Mouse (Mus musculus): Measurements from ENCODE around the gene Apeh.

The Apeh gene

GRCm38 (mm10) chr9:108080168-108080567 lies 14.2 kb downstream of the Apeh start, which contains the start of gene Mst1:
TSS of gene Mst1 (plus strand) at chr9:108080436.
- no peak for DNase-seq (ENCODE audit: low read depth, low spot score)

- no peak for DNase-seq (ENCODE audit: low read depth, low spot score)
Observed at GRCm38 (mm10) chr9:108073141-108073930, 21.1 kb downstream of the Apeh start.

GRCm38 (mm10) chr9:108072481-108072924 lies 21.9 kb downstream of the Apeh start:
- no peak for DNase-seq (ENCODE audit: low read depth, low spot score)

GRCm38 (mm10) chr9:108071801-108072200 lies 22.6 kb downstream of the Apeh start:
- DNase-seq (ENCODE audit: low read depth, low spot score): no peak

- no peak for DNase-seq (ENCODE audit: low read depth, low spot score)
Observed at GRCm38 (mm10) chr9:108069529-108069928, 24.9 kb downstream of the Apeh start.

GRCm38 (mm10) chr9:108069007-108069406 lies 25.4 kb downstream of the Apeh start:
- no peak for DNase-seq (ENCODE audit: low read depth, low spot score)

- peak; percentile 60 for DNase-seq (ENCODE audit: low read depth, low spot score)
Observed at GRCm38 (mm10) chr9:108067900-108068299, 26.5 kb downstream of the Apeh start.

- no peak for DNase-seq (ENCODE audit: low read depth, low spot score)
Observed at GRCm38 (mm10) chr9:108067199-108067598, 27.2 kb downstream of the Apeh start.

GRCm38 (mm10) chr9:108065491-108066011 lies 28.9 kb downstream of the Apeh start:
- peak; percentile 42 for DNase-seq (ENCODE audit: low read depth, low spot score)

GRCm38 (mm10) chr9:108063361-108063760 lies 31.0 kb downstream of the Apeh start:
- no peak for DNase-seq (ENCODE audit: low read depth, low spot score)

GRCm38 (mm10) chr9:108062142-108062541 lies 32.3 kb downstream of the Apeh start:
- no peak for DNase-seq (ENCODE audit: low read depth, low spot score)

- no peak for DNase-seq (ENCODE audit: low read depth, low spot score)
Observed at GRCm38 (mm10) chr9:108058291-108058690, 36.1 kb downstream of the Apeh start.

- DNase-seq (ENCODE audit: low read depth, low spot score): no peak
Observed at GRCm38 (mm10) chr9:108057262-108057562, 37.2 kb downstream of the Apeh start.

- no peak for DNase-seq (ENCODE audit: low read depth, low spot score)
Observed at GRCm38 (mm10) chr9:108056361-108057261, 37.8 kb downstream of the Apeh start.

- DNase-seq (ENCODE audit: low read depth, low spot score): no peak
Observed at GRCm38 (mm10) chr9:108055661-108056237, 38.7 kb downstream of the Apeh start.

- DNase-seq (ENCODE audit: low read depth, low spot score): no peak
Observed at GRCm38 (mm10) chr9:108055061-108055460, 39.3 kb downstream of the Apeh start.

GRCm38 (mm10) chr9:108054331-108055040 lies 39.9 kb downstream of the Apeh start:
- no peak for DNase-seq (ENCODE audit: low read depth, low spot score)

GRCm38 (mm10) chr9:108053665-108054225 lies 40.7 kb downstream of the Apeh start:
- no peak for DNase-seq (ENCODE audit: low read depth, low spot score)

- peak; percentile 96 for DNase-seq (ENCODE audit: low read depth, low spot score)
Observed at GRCm38 (mm10) chr9:108052885-108053664, 41.3 kb downstream of the Apeh start, which contains the start of gene Amigo3. TSS of gene Amigo3 (plus strand) at chr9:108053159.

- no peak for DNase-seq (ENCODE audit: low read depth, low spot score)
Observed at GRCm38 (mm10) chr9:108052411-108052810, 42.0 kb downstream of the Apeh start.

Measured in telencephalon, adult 2 months (tissue).